Mouse (Mus musculus): ENCODE data around the gene Cacng1. TPM values are rescaled to one million over a fixed set of nuclear protein-coding genes. Genes with fewer than 3 reads are reported as not detected.

Gene Cacng1
- not detected for polyA plus RNA-seq (2017; shearing (Covaris generic))

GRCm38 (mm10) chr11:107716332-107716938 is at the start of gene Cacng1:
Cacng1 (minus strand) TSS chr11:107716522.

Other genes with a start within 250 kb of the Cacng1 start
- gene Pitpnc1, start 245.8 kb downstream of the Cacng1 start, polyA plus RNA-seq (2017; shearing (Covaris generic)) = 96.8 TPM
- 92.6 TPM for gene Psmd12, start 237.0 kb downstream of the Cacng1 start, polyA plus RNA-seq (2017; shearing (Covaris generic))
- 49.6 TPM for gene Helz, start 168.6 kb downstream of the Cacng1 start, polyA plus RNA-seq (2017; shearing (Covaris generic))
- not detected for gene Cacng4, start 78.0 kb upstream of the Cacng1 start, polyA plus RNA-seq (2017; shearing (Covaris generic))
- gene Cacng5, start 198.5 kb upstream of the Cacng1 start, polyA plus RNA-seq (2017; shearing (Covaris generic)) = 0.10 TPM

Data from effector memory CD4-positive, alpha-beta T cell, adult 7 months (primary cell).